Mouse (Mus musculus) small intestine, adult 2 months (tissue): ENCODE results near the gene Htr2a. TPM values are rescaled to one million over a fixed set of nuclear protein-coding genes. Genes with fewer than 3 reads are reported as not detected.

Experiments
- H3K27ac ChIP-seq: fragments of 200-500 bp; 2 replicates; pipeline ENCODE4 v1.5.1; 2012; ENCODE audit warnings: low read depth, low read length, control low read depth, inconsistent platforms; ENCODE audit not compliant: insufficient read depth
- H3K27me3 ChIP-seq: fragments of 200-500 bp; 2 replicates; pipeline ENCODE4 v1.6.1; 2012; ENCODE audit warnings: mild to moderate bottlenecking, moderate library complexity, low read length, inconsistent platforms; ENCODE audit not compliant: control insufficient read depth, insufficient read depth
- H3K36me3 ChIP-seq: fragments of 200-500 bp; 2 replicates; pipeline ENCODE4 v1.6.1; 2012; ENCODE audit warnings: mild to moderate bottlenecking, low read length, control low read depth, inconsistent platforms; ENCODE audit not compliant: control insufficient read depth, insufficient read depth
- H3K4me1 ChIP-seq: fragments of 200-500 bp; 2 replicates; pipeline ENCODE4 v1.6.1; 2012; ENCODE audit warnings: low read length, inconsistent platforms, mixed read lengths; ENCODE audit not compliant: control insufficient read depth, insufficient read depth, insufficient read length
- H3K4me3 ChIP-seq: fragments of 200-500 bp; 2 replicates; pipeline ENCODE4 v1.5.1; 2012; ENCODE audit warnings: low read depth, mild to moderate bottlenecking, control low read depth, inconsistent platforms, low read length, moderate library complexity
- CTCF ChIP-seq: fragments of 200-500 bp; IDR thresholded peaks from 2 replicates; pipeline ENCODE4 v1.5.1; 2012; ENCODE audit warnings: low read depth, mild to moderate bottlenecking, control low read depth, inconsistent platforms, low read length, moderate library complexity, mixed read lengths; ENCODE audit not compliant: insufficient replicate concordance, insufficient read length; ENCODE audit errors: extremely low read depth
- POLR2A ChIP-seq: fragments of 200-500 bp; IDR thresholded peaks from 2 replicates; pipeline ENCODE4 v1.6.1; 2012; ENCODE audit warnings: low read depth, mild to moderate bottlenecking, control low read depth, inconsistent platforms, low read length, moderate library complexity
- WGBS: fragments of 180-500 bp; shearing (Covaris S2); methylation state at CpG from one replicate; pipeline ENCODE4 v1.1.7; 2018; 5-methylcytosine and 5-hydroxymethylcytosine counted together
- polyA plus RNA-seq: library from polyadenylated mRNA; depleted of rRNA; stranded (reverse); fragments of >200 nt; gene quantifications from 2 replicates; pipeline ENCODE4 v1.2.3, GENCODE M21; 2012; rRNA removed

Htr2a gene
- polyA plus RNA-seq: 0.03 and 0.05 TPM in 2 replicates

GRCm38 (mm10) chr14:74640819-74641381, at the start of gene Htr2a:
Htr2a (plus strand) TSS chr14:74640840.
- peaks cover 10% of the 10 kb centered on the region for H3K27me3 ChIP-seq
- 4% methylated on average over 20 of the region's 20 CpGs for WGBS
- no peaks in the 10 kb centered on the region for H3K36me3 ChIP-seq
- no peak for TF ChIP-seq POLR2A
- TF ChIP-seq CTCF: no peak
- peak within 1 kb of the TSS; percentile 44 for H3K4me3 ChIP-seq
- H3K27ac ChIP-seq: no peak within 1 kb of the TSS
- H3K4me1 ChIP-seq: 0 out of 2 replicates have a peak, but pooled peaks cover 2% of the 10 kb centered on the region

- TF ChIP-seq POLR2A (no peak), CTCF (no peak)
- no peak overlapping the region for H3K4me3 ChIP-seq
- no peaks in the 10 kb centered on the region for H3K36me3 ChIP-seq
- no peak overlapping the region for H3K27ac ChIP-seq
- H3K4me1 ChIP-seq: no peaks in the 10 kb centered on the region
- 67% methylated on average over 5 of the region's 5 CpGs for WGBS
- no peaks in the 10 kb centered on the region for H3K27me3 ChIP-seq
These were observed 39.1 kb upstream of the Htr2a start for GRCm38 (mm10) chr14:74601333-74602087.

- Histone ChIP-seq H3K36me3 (no peaks in the 10 kb centered on the region), H3K4me3 (no peak overlapping the region), H3K27ac (no peak overlapping the region), H3K4me1 (no peaks in the 10 kb centered on the region), H3K27me3 (no peaks in the 10 kb centered on the region)
- TF ChIP-seq POLR2A (no peak), CTCF (peak; percentile 49; the same call in 1 of the 2 replicates)
- WGBS: 37% methylated on average over 7 of the region's 7 CpGs
These were observed 38.1 kb upstream of the Htr2a start for GRCm38 (mm10) chr14:74602543-74602942.

GRCm38 (mm10) chr14:74603131-74603766, 37.4 kb upstream of the Htr2a start:
- no peak for TF ChIP-seq POLR2A
- TF ChIP-seq CTCF: no peak
- 77% methylated on average over 7 of the region's 7 CpGs for WGBS
- Histone ChIP-seq H3K27ac (no peak overlapping the region), H3K27me3 (no peaks in the 10 kb centered on the region), H3K4me1 (no peaks in the 10 kb centered on the region), H3K36me3 (no peaks in the 10 kb centered on the region), H3K4me3 (no peak overlapping the region)

- H3K27me3 ChIP-seq: no peaks in the 10 kb centered on the region
- H3K4me3 ChIP-seq: no peak overlapping the region
- H3K36me3 ChIP-seq: no peaks in the 10 kb centered on the region
- no peak overlapping the region for H3K27ac ChIP-seq
- WGBS: 57% methylated on average over 8 of the region's 8 CpGs
- no peaks in the 10 kb centered on the region for H3K4me1 ChIP-seq
- no peak for TF ChIP-seq POLR2A
- no peak for TF ChIP-seq CTCF
These were observed 29.3 kb upstream of the Htr2a start for GRCm38 (mm10) chr14:74611326-74611725.

GRCm38 (mm10) chr14:74618858-74619257, 21.8 kb upstream of the Htr2a start:
- H3K27ac ChIP-seq: no peak overlapping the region
- no peaks in the 10 kb centered on the region for H3K27me3 ChIP-seq
- 55% methylated on average over 4 of the region's 4 CpGs for WGBS
- H3K4me1 ChIP-seq: no peaks in the 10 kb centered on the region
- no peaks in the 10 kb centered on the region for H3K36me3 ChIP-seq
- H3K4me3 ChIP-seq: no peak overlapping the region
- TF ChIP-seq POLR2A: no peak
- peak; percentile 19; the same call in 1 of the 2 replicates for TF ChIP-seq CTCF

- 68% methylated on average over 4 of the region's 4 CpGs for WGBS
- no peaks in the 10 kb centered on the region for H3K4me1 ChIP-seq
- H3K27ac ChIP-seq: no peak overlapping the region
- H3K4me3 ChIP-seq: no peak overlapping the region
- H3K36me3 ChIP-seq: no peaks in the 10 kb centered on the region
- peaks cover 10% of the 10 kb centered on the region for H3K27me3 ChIP-seq
- TF ChIP-seq POLR2A: no peak
- TF ChIP-seq CTCF: no peak
These were observed 2.6 kb upstream of the Htr2a start for GRCm38 (mm10) chr14:74638071-74638470.
